Mouse (Mus musculus) ovary, adult 18-20 months (tissue): Measurements from ENCODE around the gene Grm3.

ENCODE experiments used
- DNase-seq: peaks from one replicate; pipeline ENCODE4 v3.0.0; 2022; ENCODE audit warnings: low spot score, mixed read lengths

Grm3 gene

DNA sequence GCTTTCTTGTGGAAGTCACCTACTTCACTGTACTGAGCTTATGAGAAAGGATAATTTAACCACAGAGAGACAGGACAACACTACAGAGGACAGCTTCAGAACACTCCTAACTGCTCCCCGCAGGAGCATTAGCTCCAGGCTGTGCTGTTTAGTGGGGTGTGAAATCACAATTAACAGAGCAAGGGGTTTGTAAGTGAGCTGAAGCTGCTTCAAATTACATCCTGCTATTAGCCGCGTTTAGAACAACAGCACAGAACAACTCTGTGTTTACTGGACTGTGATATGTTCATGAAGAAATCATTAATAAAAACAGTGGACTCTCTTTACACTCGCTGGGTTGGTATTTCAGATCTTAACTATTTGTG lies 101.9 kb downstream of the Grm3 start:
- DNase-seq = no peak

DNA sequence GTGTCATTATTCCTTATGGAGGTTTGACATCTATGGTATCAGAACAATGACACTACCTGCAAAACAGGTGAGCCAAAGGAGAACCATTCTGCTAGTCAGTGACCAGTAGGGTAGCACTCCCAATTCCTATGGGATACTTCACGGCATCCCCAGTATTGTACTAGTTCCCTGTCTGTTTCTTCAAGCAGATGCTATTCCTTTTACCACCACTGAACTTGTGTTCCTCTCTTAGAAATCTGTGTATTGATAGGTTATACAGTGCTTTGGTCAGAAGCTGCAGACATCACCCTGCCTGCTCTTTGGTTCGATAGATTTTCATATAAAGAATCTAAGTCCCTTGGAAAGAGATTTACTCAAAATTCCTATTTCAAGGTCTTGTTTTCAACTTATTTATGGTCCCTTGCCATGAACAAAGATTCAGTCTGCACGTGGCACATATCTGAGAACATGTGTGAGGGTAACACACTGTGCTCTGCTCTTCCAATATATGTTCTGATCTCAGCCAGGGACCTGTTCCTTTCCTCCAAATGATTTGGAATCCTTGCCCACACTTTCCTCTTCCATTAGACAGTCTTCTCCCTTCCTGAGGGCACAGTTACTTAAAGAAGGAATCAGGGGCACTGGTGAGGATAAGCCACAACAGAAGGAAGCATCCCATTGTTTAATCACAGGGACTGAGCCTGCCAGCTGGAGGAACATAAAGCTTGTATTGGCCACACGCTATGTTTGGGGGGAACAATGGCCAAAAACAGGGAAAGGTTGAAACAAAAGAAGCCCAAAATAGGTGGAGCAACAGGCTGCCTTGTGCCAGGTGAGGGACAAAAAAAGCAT lies 102.5 kb downstream of the Grm3 start:
- no peak for DNase-seq

DNA sequence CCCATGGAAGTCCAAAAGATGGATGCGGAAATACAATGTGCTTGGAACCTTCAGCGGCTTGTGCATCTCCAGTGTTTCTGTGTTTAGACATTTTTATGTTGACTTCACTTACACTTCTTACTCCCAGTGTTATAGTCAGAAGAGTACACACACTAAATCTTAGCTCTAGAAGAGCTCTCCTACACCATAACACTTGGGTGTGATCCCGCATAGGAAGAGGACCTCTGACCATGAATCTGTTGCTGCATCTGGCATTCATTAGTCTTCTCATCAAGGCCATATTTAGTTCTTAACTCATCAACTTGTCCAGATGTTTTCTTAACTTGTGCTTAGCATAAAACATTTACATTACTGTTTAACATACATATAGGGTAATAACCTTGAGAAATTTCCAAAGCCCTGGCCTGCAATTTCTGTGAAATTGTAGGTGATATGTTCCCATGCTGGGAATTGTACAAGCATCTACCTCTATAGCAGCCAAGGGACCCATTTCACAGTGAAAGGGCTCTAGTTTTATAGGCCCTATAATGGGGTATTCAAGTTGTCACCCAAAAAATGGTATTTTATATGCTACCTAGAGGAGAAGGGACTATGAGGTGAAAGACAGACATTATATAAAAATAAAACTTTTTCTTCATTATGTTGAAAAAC lies 103.4 kb downstream of the Grm3 start:
- no peak for DNase-seq

DNA sequence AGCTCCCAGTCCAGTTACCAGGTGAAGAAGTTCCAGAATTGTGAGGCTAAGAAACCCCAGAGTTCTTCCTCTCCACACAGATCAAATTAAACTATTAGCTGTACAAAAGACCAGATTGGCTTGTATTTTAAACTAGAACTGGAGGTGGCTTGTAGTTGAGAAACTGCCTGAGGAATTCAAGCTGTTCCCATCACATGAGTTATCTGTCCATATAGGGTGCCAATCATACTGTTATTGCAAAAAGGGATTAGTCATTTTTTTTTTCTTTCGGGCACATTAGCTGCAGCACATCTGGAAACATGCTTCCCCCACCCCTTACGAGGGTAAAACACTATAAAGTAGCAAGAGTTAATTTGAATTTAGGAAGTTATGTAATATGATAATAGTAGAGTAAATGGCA lies 145.9 kb downstream of the Grm3 start:
- no peak for DNase-seq

DNA sequence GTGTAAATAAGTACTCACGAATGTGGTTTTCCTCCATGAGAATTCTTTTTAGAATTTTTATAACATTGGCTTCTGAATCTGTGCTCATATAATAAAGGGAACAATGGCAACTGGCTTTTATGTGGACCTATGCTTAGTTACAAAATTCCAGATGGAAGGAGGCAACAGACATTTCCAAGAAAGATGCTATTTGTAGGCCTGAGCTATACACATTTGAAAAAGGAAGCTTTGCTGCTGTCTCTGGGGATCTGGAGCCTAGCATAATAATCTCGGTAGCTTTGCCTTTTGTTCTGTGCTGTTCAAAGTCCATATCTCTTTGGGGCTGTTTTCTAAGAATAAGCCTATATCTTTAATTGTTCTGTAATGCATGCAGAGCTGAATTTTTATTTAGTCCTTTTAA lies 146.4 kb downstream of the Grm3 start:
- DNase-seq = no peak

DNA sequence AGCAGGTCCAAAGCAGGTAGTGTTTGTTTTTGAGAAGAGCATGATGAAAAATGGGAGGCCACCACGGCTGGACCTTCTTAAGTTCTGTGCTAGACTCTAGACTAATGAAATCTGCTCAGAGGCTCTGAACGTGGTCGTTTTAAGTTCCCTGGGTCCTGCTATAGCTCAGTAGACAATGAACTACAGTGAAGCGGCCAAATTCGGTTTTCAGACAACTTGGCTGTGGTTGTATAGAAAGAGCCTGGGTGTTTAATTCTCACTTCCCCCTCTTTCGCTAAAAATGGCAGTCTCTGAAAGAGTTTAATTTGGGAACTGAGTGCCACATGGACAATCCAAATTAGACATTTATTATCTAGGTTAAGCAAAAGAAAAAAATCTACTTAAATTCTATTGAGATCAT lies 154.0 kb downstream of the Grm3 start:
- no peak for DNase-seq

DNA sequence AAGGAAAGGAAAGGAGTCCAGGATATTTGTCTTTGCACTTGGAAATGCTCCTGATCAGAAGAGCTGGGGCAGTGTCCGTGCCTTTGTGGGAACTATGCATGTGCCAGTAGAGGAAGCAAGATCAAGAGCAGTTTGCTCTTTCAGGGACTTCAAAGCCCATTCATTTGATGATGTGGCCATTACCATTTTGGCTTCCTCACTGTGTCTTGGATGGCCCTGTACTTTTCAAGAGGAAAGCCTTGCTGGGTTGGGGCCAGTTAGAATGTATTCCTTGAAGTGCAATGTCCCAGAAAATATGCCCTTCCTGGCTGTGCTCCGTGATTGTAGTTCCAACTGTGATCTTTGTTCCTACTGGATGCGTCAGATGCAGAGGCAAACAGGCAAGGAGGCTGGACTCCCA lies 167.3 kb downstream of the Grm3 start:
- no peak for DNase-seq

DNA sequence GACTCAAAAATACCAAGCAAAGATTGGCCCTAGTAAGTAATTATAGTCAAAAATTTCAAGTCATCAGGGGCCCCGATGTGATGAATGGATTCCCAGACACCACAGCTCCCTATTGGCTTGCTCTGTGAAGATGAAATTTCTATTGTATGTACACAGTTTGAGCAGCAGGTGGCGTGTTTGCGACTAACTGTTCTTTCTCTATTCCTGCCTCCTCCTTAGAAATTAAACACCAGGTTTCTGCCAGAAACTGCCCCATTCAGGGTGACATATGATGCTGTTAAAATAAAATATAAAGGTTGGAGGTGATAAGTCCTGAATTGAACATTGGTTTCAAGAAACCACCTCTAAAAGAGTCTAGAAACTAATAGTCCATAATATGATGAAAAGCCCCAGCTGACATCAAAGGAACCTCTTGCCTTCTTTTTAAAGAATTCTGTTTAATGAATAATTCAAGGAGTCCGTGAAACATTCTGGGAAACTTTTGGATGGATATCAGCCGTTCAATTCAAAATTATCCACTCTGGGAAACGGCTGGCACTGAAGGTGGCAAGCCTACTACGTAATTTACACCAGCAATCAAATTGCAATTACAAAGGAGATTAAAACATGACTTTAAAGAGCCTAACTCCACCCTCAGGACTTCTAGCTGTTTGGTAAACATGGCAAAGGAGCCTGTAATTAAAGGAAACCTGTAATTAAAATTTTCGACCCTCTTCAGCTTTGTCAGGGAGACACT lies 184.0 kb downstream of the Grm3 start:
- DNase-seq = no peak

DNA sequence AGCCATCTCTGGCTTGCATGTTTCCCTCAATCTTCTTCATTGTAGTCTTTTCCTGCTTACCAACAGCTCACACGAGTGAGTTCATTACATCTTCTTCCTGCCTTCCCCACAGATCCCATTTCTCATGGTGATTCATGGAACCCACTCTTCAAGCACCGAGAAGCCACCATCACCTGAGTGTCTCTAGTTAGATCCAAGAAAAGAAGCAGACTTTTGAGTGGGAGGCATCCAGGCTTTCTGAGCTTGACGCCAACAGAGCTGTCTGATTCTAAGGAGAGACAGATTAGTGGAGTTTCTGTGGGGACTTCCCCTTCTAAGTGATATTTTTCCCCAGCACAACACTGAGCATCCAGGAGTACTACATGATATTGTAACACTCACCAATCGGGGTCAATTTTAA lies 199.5 kb downstream of the Grm3 start:
- DNase-seq = no peak

DNA sequence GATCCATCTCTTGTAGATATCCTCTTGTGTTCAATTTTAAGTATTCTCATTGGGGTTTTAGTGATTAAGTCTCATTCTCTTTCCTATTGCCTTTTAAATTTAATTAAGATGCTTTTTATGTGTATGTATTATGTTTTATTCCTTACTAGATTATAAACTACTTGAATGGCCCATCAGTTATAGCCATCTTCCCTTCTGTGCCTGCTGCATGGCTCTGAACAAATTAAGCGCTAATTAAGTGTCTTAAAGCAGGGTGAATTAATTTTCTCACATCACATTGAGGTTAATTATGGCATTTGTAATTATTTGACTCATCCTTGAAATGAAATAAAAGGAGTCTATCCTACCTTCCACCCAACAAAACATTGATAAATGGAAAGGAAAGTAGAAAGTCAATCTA lies 213.9 kb downstream of the Grm3 start:
- no peak for DNase-seq

DNA sequence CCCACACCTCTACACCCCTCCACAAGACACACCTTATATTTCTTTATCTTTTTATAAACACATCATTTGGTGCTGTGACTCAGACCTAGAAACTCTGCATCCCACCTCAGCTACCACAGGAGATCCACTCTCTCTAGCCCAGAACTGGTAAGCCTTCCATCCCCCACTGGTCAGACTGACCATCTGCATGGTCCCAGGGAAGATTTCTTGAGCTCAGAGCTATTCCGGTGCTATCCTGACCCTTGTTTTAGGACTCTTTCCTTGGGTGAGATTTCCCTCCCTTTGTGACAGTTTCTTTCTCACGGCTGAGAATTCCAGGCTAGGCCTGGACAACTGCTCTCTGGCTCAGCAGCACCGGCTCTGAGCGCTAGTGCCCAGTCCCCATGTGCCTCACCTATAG lies 227.7 kb downstream of the Grm3 start:
- DNase-seq = no peak

DNA sequence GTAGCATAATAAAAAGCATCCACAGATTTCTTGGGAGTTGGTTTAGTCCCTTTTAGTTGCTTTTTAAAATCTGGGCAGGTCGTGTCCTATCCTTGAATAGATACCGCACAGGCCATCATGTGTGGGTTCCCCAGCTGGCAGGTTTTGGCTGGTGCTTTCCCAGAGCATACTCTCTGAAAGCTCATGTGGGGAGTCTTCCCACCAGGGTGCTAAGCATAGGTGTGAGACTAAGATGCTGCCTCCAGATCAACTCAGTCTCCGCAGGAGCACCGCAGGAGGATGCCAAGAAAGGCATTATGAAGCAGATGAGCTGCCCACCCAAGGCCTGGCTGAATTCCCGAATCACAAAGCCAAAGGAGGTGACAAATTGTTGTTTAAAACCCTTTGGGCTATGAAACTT lies 229.5 kb downstream of the Grm3 start:
- DNase-seq = no peak

DNA sequence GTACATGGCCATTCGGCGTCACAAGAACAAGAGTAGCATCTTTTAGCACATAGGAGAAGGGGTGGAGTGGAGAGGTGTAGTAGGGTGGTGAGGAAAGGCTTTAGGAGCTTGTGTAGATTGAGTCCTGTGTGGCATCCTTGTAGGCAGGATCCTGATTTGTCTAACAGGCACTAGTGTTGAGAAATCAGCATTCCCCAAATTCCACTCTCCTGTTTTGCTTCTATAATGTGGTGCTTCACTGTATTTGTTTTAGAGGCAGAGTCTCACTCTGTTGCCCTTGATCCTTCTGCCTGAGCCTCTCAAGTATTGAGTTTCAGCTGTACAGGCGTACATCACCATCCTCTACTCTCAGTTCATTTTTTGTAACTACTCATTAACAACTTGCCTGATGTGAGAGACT lies 247.4 kb downstream of the Grm3 start:
- no peak for DNase-seq

DNA sequence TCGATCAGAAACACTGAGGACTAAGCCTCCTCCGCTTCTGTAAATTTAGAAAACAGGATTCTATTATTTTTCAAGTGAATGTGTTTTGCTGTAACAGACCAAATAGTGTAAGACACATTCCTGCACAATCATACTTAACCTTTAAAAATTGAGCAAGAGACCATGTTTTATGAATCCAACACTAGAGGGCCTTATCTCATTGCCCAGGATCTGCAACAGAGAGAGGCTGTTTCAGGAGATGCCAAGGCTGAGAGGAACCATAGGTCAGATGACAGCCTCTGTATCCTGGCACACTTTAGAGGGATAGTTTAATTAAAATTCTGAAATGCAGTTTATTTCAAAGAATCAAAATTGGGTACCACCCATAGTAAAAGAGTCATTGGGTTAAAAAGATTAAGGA lies 271.7 kb downstream of the Grm3 start:
- no peak for DNase-seq

DNA sequence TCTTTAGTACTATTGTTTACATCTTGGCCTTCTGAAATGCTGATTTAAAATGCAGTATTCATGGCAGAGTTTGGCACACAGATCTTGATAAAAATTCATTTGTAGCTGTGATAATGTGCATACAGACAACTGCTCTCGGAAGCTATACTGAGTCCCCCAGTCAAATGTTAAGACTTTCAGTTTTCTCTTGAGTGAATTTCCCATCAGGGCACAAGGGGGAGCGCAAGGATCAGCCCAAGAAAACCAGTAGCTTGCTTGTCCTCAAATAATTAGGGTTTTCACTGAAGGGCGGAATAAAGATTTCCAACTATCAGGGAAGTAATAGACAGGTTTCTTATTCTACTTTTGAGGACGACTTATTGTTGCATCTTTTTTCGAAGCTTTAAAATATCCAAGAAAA lies 275.4 kb downstream of the Grm3 start:
- no peak for DNase-seq

DNA sequence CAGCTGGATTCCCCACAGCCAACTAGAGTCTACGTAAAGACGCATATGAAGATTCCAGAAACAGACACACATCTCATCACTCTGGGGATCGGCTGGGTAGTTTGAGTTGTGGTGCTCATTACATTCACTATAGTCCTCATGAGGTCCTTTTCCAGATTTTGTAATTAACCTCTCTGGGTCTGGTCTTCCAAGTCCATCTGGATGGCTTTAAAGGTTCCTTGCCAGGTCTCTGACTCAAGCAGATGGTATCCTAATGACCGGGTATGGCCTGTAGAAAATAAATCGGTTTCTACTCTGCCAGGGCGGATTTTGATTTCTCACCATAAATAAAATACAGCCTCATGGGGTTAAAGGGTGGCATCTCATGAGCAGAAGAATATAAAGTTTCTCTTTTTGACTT lies 276.0 kb downstream of the Grm3 start:
- no peak for DNase-seq

DNA sequence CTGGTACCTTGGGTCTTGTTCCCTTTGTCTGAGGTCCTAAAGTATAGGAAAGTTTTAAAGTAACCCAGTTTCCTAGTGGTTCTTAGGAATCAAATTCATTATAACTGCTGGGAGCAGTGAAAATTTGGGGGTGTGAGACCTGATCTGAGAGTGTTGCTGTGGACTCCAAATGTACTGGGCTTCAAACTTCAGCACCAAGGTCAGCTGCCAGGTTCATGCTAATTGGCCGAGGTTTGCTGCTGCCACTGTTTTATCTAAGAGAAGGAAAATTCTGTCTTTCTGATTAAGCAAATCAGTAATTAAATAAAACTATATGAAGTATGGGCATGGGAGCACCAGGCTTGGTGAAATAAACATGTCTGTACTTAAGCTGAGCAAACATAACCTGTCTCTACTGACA lies 278.8 kb downstream of the Grm3 start:
- DNase-seq = no peak
